Mouse (Mus musculus): ENCODE data around the gene Sec61b. TPM values are rescaled to one million over a fixed set of nuclear protein-coding genes. Genes with fewer than 3 reads are reported as not detected.

Gene Sec61b
- polyA plus RNA-seq, 1 experiment: 360 TPM

DNA sequence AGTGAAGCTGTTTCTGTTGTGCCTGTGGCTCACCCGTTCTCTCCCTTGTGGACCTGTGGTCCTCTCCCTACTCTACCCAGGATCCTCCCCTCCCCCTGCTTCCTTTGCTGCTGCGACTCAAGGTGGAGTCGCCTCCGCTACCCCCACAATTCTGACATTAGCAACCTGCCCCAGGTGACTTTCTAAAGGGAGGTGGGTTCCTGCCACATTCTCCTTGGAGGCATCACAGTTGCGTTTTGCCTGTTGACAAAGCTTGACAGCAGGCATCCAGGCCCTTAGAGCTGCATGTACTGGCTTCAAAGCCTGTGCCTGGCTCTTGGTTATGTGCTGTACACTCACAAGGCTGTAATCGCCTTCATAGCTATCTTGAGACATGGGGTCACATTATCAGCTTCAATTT is 35.5 kb upstream of the Sec61b start:
- TF ChIP-seq GATA1 (IDR thresholded peaks at IDR 0.05; ENCODE audit: borderline replicate concordance, low read length) (no peak), FLI1 (IDR thresholded peaks at IDR 0.05; ENCODE audit: low read length) (no peak)
- peaks cover 28% of the 10 kb centered on the region for H3K4me1 ChIP-seq
- 0 out of 2 replicates have a peak, but pooled peaks cover 1% of the 10 kb centered on the region for H3K9me3 ChIP-seq
- H3K4me3 ChIP-seq (replicated peaks): no peak overlapping the region
- H3K36me3 ChIP-seq (replicated peaks; ENCODE audit: low read length): no peaks in the 10 kb centered on the region
- H3K27me3 ChIP-seq (replicated peaks): peaks cover 29% of the 10 kb centered on the region

DNA sequence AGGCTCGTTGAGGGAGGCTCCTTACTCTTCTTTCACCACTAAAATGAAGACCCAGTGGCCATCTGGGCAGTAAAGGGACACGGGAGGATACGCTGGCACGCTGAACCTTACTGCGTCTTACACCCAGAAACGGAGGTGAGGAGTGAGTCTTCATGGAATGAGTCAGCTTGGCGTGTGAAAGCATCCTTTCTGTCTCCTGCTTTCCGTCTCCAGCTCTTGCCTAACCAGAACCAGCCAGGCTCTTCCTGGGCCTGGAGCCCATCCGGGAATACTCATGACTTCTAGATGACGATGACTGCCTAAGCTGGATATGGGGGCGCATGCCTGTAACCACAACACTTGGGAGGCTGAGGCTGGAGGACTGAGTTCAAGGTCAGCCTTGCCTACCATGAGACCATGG is 33.5 kb upstream of the Sec61b start:
- H3K4me1 ChIP-seq: peaks cover 22% of the 10 kb centered on the region
- 0 out of 2 replicates have a peak, but pooled peaks cover 6% of the 10 kb centered on the region for H3K9me3 ChIP-seq
- no peak overlapping the region for H3K4me3 ChIP-seq (replicated peaks)
- H3K36me3 ChIP-seq (replicated peaks; ENCODE audit: low read length): no peaks in the 10 kb centered on the region
- TF ChIP-seq GATA1 (IDR thresholded peaks at IDR 0.05; ENCODE audit: borderline replicate concordance, low read length) (no peak), FLI1 (IDR thresholded peaks at IDR 0.05; ENCODE audit: low read length) (no peak)
- peaks cover 36% of the 10 kb centered on the region for H3K27me3 ChIP-seq (replicated peaks)

DNA sequence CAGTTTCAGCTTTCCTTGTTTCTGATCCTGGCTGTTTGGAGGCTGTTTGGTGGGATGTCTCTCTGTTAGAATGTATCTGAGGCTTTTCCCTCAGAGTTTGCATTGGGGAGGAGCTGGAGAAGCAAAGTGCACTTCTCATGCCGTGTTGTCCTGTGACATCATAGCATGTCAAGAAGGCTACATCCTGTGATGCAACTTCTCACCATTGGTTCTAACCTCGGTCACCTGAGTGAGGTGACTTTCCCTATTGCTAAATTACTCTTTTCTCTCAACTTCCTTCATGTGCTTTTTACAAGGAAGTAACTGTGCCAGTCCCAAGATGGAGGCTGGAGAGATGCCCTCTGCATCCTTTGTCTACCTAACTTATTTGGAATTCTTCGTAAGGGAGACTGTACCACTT is 25.9 kb upstream of the Sec61b start:
- Histone ChIP-seq H3K36me3 (replicated peaks; ENCODE audit: low read length) (no peaks in the 10 kb centered on the region), H3K4me1 (peaks cover 17% of the 10 kb centered on the region), H3K9me3 (peaks cover 8% of the 10 kb centered on the region), H3K4me3 (replicated peaks) (peak overlapping the region; percentile 30), H3K27me3 (replicated peaks) (peaks cover 8% of the 10 kb centered on the region)
- TF ChIP-seq GATA1 (IDR thresholded peaks at IDR 0.05; ENCODE audit: borderline replicate concordance, low read length) (no peak), FLI1 (IDR thresholded peaks at IDR 0.05; ENCODE audit: low read length) (no peak)

DNA sequence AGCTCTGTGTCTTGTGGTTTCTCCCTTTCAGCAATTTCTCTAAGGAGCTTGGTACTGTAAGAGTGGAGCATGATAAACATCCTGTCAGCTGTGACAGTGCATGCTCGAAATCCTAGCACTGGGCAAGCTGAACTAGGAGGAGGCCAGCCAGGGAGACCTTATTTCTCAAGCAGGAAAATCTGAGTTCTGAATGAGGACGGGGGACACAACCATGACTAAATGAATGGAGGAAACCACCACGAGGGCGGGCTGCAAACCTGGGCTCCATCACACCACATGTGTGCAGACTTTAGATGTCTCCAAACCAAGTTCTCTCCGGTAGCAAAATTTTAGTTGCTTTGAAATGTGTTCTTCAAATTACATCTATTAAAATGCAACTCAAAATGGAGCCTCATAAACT is 25.3 kb upstream of the Sec61b start:
- Histone ChIP-seq H3K36me3 (replicated peaks; ENCODE audit: low read length) (no peaks in the 10 kb centered on the region), H3K9me3 (peaks cover 11% of the 10 kb centered on the region), H3K4me1 (peaks cover 17% of the 10 kb centered on the region), H3K4me3 (replicated peaks) (no peak overlapping the region), H3K27me3 (replicated peaks) (peaks cover 5% of the 10 kb centered on the region)
- TF ChIP-seq GATA1 (IDR thresholded peaks at IDR 0.05; ENCODE audit: borderline replicate concordance, low read length): no peak
- no peak for TF ChIP-seq FLI1 (IDR thresholded peaks at IDR 0.05; ENCODE audit: low read length)

DNA sequence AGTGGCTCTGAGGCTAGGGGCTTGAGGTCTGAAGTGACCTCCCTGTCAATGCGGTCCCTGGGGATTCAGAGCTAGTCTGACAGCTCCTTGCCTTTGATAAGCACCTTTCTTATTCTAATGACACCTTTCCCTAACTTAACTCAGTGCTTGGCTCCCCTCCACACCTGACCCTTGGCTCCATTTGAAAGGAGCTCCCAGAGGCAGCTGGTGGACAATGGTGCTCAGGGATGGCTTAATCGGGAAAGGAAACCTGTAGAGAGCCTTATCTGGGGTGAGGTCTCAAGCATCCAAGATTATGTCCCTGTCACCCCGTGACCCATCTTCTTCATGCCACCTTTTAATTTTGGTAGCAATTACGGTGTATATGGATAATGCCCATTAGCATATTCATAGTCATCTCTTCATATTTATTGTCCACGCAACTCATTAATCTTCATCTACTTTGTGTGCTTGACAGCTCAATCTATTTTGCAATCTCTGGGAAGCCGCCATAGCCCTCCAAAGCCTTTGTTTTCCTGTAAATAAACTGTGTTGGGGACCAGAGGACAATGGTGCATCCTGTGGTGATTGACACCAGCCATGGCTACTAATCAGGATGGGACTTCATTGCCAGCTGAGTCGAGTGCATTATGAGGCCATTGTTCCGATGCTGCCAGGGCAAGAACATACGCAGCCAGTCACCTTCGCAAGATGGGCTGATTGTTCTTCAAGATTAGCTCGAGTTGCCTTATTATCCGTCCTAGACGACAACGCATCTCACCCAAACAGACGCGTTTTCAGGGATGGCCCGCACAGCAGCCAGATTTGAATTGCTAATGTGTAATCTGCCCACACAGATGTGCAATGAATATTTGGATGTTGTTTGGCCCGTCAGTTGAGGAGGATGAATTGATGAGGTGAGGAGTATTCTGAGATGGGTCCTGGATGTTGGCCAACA is 24.6 kb upstream of the Sec61b start:
- H3K4me3 ChIP-seq (replicated peaks): no peak overlapping the region
- H3K9me3 ChIP-seq: peaks cover 15% of the 10 kb centered on the region
- peaks cover 17% of the 10 kb centered on the region for H3K4me1 ChIP-seq
- peaks cover 2% of the 10 kb centered on the region for H3K27me3 ChIP-seq (replicated peaks)
- TF ChIP-seq FLI1 (IDR thresholded peaks at IDR 0.05; ENCODE audit: low read length) (no peak), GATA1 (IDR thresholded peaks at IDR 0.05; ENCODE audit: borderline replicate concordance, low read length) (no peak)
- H3K36me3 ChIP-seq (replicated peaks; ENCODE audit: low read length): no peaks in the 10 kb centered on the region

DNA sequence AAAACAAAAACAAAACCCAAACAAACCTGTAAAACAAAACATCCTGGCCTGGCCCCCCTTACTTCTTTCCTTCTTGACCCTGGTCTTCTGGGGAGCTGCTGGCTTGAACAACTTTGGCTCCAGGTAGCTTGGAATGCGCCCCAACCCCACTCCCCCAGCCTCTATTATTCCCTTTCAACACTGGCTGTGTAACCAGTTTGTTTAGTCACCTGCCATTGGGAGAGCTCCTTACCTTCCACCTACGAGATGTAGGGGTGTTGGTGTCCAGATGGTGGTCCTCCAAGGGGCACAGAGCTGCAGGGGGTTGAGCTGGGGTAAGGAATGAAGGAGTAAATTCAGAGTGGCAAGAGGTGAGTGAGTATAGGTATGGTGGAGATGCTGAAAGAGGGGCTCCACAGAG is 7.3 kb upstream of the Sec61b start:
- Histone ChIP-seq H3K36me3 (replicated peaks; ENCODE audit: low read length) (peaks cover 71% of the 10 kb centered on the region), H3K4me1 (peaks cover 1% of the 10 kb centered on the region; the same call in 1 of the 2 replicates)

DNA sequence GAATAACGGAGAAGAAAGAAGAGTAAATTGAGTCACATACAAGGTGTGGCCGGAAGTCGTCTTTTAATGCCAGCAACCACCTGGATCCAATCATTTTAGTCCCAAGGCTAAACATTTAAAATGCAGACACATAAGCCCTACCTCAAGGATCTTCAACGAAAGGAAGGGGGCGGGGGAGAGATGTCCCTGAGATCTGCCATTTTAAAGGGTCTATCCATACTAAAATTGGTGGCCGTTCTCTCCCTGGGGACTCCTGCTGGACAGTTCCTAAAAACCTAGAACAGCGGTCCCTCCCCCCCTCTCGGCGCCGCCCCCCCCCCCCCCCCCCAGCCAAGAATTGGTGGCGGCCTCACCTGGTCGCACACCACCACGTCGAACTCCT is 881 bp upstream of the Sec61b start:
- Histone ChIP-seq H3K27me3 (replicated peaks) (no peaks in the 10 kb centered on the region), H3K36me3 (replicated peaks; ENCODE audit: low read length) (peaks cover 71% of the 10 kb centered on the region), H3K4me1 (peaks cover 50% of the 10 kb centered on the region), H3K9me3 (peaks cover 25% of the 10 kb centered on the region), H3K4me3 (replicated peaks) (peak overlapping the region; percentile 100)
- TF ChIP-seq FLI1 (IDR thresholded peaks at IDR 0.05; ENCODE audit: low read length) (no peak), GATA1 (IDR thresholded peaks at IDR 0.05; ENCODE audit: borderline replicate concordance, low read length) (no peak)

More for the DNA sequence above, 7.3 kb upstream of the Sec61b start:
- Histone ChIP-seq H3K9me3 (peaks cover 40% of the 10 kb centered on the region), H3K27me3 (replicated peaks) (no peaks in the 10 kb centered on the region), H3K4me3 (replicated peaks) (no peak overlapping the region)
- TF ChIP-seq GATA1 (IDR thresholded peaks at IDR 0.05; ENCODE audit: borderline replicate concordance, low read length) (no peak), FLI1 (IDR thresholded peaks at IDR 0.05; ENCODE audit: low read length) (no peak)

DNA sequence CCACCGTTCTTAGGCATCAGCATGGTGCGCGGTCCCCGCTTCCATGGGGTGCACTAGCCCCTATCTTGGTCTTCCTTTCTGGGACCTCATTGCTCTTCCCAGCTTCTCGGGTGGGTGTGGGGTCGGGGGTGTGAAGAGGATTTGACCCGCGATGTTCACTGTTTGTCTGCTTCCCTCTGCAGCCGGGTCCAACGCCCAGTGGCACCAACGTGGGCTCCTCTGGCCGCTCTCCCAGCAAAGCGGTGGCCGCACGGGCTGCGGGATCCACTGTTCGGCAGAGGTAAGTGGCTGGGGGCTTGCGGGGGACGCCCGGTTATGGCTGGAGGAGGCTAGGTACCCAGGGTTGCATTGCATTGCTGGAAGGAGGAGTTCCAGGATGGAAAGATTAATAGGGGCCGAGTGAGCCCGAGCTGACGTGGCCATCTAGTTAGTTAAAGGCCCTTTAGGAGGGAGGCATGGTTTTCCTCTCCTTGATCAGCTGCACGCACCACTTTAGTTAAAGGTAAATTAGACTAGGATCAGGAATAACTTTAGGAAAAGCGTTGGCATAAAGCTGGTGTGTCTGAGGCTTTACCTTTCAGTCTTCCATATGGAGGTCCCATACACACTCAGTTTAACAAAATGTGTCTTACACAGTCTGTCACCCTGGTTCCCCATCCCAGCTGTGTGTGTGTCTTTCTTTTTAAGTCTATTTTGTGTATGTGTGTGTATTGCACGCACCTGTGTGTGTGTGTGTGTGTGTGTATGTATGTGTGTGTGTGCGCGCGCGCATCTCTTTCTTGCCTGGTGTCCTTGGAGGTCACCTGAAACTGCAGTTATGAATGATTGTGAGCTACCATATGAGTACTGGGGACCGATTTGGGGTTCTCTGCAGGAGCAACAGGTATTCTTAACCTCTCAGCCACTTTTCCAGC is 529 bp downstream of the Sec61b start:
- Histone ChIP-seq H3K27me3 (replicated peaks) (no peaks in the 10 kb centered on the region), H3K4me1 (peaks cover 55% of the 10 kb centered on the region), H3K9me3 (peaks cover 13% of the 10 kb centered on the region), H3K36me3 (replicated peaks; ENCODE audit: low read length) (peaks cover 69% of the 10 kb centered on the region), H3K4me3 (replicated peaks) (peak overlapping the region; percentile 100)
- TF ChIP-seq GATA1 (IDR thresholded peaks at IDR 0.05; ENCODE audit: borderline replicate concordance, low read length): no peak
- no peak for TF ChIP-seq FLI1 (IDR thresholded peaks at IDR 0.05; ENCODE audit: low read length)

DNA sequence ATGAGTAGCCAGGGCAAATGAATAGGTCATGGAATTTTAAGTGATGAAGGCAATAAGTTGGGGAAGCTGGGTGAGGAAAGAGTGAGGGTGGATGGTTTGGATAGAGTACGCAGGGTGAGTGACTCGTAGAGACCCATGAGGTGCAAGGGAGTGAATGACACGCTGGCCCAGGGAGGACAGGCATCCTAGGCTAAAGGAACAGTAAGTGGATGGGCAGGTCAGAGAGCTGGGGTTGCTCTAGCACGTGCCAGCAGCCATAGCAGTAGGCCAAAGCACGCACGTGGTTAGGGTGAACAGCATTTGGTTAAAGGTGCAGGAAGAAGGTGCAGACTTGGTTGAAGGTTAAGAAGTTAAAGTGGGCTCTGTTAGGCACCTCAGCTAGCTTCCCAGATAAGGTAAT is 3.1 kb downstream of the Sec61b start:
- Histone ChIP-seq H3K4me1 (peaks cover 57% of the 10 kb centered on the region), H3K36me3 (replicated peaks; ENCODE audit: low read length) (peaks cover 69% of the 10 kb centered on the region), H3K27me3 (replicated peaks) (no peaks in the 10 kb centered on the region), H3K4me3 (replicated peaks) (peak overlapping the region; percentile 24), H3K9me3 (no peaks in the 10 kb centered on the region)
- TF ChIP-seq GATA1 (IDR thresholded peaks at IDR 0.05; ENCODE audit: borderline replicate concordance, low read length): no peak
- TF ChIP-seq FLI1 (IDR thresholded peaks at IDR 0.05; ENCODE audit: low read length): no peak
